Mouse (Mus musculus) spleen, adult 2 months (tissue): Measurements from ENCODE around the gene Raly.

ENCODE experiments used
- CTCF ChIP-seq: fragments of 200-500 bp; IDR thresholded peaks from 2 replicates; pipeline ENCODE4 v1.5.1; 2011; ENCODE audit warnings: mild to moderate bottlenecking, inconsistent platforms; ENCODE audit not compliant: insufficient read depth, insufficient read length, insufficient replicate concordance; ENCODE audit errors: extremely low read depth
- POLR2A ChIP-seq: fragments of 200-500 bp; IDR thresholded peaks from 2 replicates; pipeline ENCODE4 v1.6.1; 2011; ENCODE audit warnings: low read depth, low read length, inconsistent platforms

- TF ChIP-seq CTCF (no peak), POLR2A (no peak)
These were observed 36.6 kb downstream of the Raly start for GRCm38 (mm10) chr2:154827521-154827920.
